Mouse (Mus musculus): ENCODE data around the gene Mtm1.

GRCm38 (mm10) chrX:71183671-71184070, 26.9 kb upstream of the Mtm1 start:
- no peak for TF ChIP-seq CTCF (IDR thresholded peaks at IDR 0.05; ENCODE audit: low read depth)
- TF ChIP-seq EP300 (IDR thresholded peaks at IDR 0.05; ENCODE audit: low read depth) = no peak
